Mouse (Mus musculus) cerebellum, postnatal 10 days (tissue): Measurements from ENCODE around the gene Tmem273.

ENCODE experiments used
- DNase-seq, 2 experiments: peaks; one replicate each; pipeline ENCODE4 v3.0.0; 2021; ENCODE audit warnings: mixed read lengths in 2 of 2

The Tmem273 gene

GRCm38 (mm10) chr14:32812429-32812828 is 26.7 kb downstream of the Tmem273 start:
- DNase-seq = no peak

- peak; percentile 21 to 42 for DNase-seq
Observed at GRCm38 (mm10) chr14:32814961-32815360, 29.2 kb downstream of the Tmem273 start.

- DNase-seq = peak in 1 of 2 experiments; percentile 25
Observed at GRCm38 (mm10) chr14:32816533-32816932, 30.8 kb downstream of the Tmem273 start.

GRCm38 (mm10) chr14:32817258-32817657 is 31.5 kb downstream of the Tmem273 start:
- peak in 1 of 2 experiments; percentile 17 for DNase-seq

GRCm38 (mm10) chr14:32819297-32819696 is 33.5 kb downstream of the Tmem273 start:
- DNase-seq = no peak

- DNase-seq = no peak
Observed at GRCm38 (mm10) chr14:32822812-32823211, 37.0 kb downstream of the Tmem273 start.

GRCm38 (mm10) chr14:32823861-32824260 is 38.1 kb downstream of the Tmem273 start:
- no peak for DNase-seq

DNA sequence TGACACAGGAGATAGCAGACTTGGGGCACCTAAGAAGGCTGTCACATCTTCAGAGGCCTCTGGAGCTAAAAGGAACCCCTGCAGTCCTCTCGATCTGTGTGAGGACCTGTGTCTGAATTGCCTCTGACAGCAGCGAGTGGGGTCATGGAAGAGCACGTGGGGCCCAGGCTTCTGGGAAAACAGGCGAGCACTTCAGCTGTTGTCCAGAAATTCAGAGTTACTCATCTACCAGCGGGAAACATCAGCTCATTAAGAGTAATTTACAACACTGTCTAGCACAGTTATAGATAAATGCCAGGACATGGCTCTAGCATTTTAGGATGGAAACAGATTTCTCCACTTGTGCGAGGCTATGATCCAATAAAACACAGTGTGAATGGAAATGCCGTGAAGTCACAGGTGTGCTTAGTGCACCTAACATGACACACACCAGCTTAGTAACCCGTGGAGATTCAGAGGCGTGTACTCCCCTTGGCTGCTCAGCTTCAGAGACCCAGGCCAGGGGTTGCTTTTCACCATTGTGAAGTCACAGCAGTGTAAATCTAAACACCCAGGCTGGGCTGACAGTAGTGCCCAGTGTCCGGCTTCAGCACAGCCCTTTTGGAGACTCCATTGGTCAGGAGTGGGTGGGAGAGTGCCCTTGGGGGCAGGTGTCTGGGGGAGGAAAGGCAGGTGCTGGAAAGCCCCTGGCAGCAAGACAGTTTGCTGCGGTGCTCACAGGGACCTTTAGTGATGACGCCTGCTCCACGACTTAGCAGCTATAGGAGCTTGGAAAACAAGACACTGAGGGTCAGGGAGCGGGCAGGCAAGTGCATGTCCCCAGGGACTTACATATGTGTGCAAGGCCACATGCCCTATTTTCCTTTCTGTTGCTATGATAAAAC is 38.7 kb downstream of the Tmem273 start:
- no peak for DNase-seq

GRCm38 (mm10) chr14:32825426-32826032 is 39.8 kb downstream of the Tmem273 start:
- no peak for DNase-seq

DNA sequence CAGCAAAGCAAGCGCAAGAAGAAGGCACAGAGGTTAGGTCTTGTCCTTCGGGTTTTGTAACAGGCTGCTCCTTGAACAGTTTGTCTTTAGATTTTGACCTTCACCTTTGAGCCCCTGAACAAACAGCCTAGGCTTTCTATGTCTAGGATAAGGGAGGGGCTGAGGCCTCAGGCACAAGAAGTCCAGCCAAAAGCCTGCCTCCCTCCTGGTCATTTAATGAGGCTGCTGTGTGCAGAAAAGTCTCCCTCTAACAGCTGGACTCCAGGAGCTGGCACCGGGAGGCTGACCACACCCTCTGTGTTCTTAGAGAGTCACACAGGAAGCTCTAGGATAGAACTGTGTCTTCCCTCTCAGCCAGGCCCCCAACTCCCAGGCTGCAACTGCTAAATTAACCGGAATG is 41.4 kb downstream of the Tmem273 start:
- no peak for DNase-seq

DNA sequence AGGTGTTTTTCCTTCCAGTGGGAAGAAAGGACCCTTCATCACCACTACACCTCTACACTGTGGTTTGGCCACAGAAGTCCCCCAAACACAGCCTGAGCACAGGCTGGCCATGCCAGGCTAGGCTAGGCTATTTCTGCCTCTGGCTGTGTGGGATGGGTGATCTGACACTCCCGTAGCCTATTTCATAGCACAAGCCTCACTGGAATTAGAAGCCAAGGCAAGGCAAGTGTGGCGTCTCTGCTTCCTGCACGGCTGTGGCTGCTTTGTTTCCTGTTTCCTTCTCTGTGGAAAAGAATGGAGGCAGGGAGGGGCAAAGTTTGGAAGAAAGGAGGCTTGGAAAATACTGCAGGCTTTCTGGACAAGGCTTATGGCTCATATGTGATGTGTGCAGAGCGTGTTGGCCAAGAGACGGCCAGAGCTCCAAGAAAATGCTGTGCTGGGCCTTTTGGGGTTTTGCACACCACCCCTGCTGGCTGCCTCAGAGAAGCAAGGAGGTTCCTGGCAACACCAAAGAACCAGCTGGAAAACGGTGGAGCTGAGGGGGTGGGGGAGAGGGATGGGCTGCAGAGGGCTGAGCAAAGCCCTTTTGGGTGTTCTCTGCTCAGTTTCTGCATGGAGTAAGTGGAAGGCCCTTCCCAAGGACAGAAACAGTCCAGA is 42.4 kb downstream of the Tmem273 start:
- DNase-seq = peak; percentile 36 to 56

DNA sequence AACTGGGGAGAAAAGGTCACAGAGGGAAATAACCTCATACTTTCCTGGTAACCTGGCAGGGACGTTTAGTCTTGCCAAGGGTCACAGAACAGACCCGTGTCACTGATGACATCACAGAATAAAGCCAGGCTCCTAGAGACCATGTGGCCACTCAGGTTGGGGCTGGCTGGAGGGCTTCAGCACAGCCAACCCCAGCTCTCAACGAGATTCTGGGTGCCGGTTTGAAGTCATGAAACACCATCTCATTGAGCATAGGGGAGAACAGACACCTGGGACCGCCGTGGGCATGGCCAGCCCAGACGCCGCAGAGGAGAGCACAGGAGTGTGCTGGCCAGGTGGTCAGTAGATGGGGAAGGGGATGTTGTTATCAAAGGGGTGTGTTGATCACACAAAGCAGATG is 48.1 kb downstream of the Tmem273 start, which contains the start of gene Fam170b:
TSS of gene Fam170b (plus strand) at position 116 of the 400 bp plus-strand sequence.
- DNase-seq = no peak

DNA sequence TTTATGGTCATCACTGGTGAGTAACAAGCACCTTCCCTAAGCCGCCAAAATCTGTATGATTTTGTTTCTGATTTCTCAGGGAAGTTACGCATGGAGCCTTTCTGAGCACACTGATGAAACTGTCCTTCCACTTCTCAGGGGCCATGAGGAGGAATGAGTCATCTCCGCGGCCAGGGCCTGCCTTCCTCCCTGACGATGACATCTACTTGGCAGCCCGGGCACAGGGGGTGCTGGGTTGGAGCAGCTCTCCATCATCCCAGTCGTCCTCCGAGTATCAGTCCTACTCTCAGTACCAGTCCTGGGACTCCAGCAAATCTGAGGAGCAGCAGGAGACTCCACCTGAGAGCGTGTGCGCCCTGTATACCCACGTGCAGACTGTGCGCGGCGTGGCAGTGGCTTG is 49.4 kb downstream of the Tmem273 start:
- DNase-seq = no peak

DNA sequence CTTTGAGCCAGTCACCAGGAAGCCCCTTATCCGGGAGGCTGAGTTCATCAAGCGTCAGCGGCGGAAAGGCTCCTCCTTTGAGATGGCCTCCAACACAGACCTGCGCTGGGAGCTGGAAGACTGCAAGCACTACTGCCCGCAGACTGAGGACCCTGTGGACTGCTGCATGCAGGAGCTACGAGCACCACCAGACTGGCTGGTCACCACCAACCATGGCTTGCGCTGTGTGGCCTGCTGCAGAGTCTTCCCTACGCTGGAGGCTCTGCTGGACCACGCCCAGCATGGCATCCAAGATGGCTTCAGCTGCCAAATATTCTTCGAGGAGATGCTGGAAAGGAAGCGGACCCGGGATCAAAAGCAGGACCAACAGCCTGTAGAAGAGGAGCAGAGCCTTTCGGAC is 49.8 kb downstream of the Tmem273 start:
- peak; percentile 61 to 67 for DNase-seq

DNA sequence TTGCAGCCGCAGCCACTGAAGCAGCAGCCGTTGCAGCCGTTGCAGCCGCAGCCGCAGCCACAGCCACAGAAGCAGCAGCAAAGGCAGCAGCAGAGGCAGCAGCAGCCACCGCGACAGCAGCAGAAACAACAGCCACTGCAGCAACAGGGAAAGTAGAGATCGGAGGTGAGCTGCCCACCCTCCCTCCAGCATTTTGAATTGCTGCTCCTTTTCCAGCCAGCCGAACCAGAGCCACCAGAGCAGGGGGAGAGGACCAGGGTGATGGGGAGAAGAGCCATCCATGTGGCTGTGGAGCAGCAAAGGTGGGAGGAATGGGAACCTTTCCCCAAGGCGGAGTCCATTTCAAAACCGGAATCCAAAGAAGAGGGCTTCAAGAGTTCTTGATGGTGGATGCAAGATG is 50.4 kb downstream of the Tmem273 start:
- no peak for DNase-seq

GRCm38 (mm10) chr14:32842052-32842451 is 56.3 kb downstream of the Tmem273 start:
- peak; percentile 57 to 59 for DNase-seq

- no peak for DNase-seq
Observed at GRCm38 (mm10) chr14:32854059-32854458, 68.3 kb downstream of the Tmem273 start.

DNA sequence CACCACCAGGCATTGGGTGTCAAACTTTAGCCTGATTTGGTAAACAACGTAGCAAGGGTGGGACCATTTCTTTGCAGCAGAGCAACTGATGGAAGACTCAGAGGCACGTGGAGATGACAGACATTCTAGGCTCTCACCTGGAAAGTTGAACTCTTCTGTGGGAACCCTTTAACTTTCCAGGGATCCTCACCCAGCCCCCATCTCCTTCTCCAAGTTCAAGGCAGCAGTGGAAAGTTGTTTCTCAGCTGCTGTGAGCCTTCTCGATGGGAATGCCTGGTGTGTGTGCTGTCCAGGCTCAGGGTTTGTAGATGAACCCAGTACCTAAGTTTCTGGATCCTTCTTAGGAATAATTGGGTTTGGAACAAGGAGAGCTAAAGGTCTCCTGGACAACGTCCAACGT is 70.5 kb downstream of the Tmem273 start:
- no peak for DNase-seq

GRCm38 (mm10) chr14:32856681-32857328 is 71.0 kb downstream of the Tmem273 start, which contains the start of gene Vstm4:
Gene Vstm4 (plus strand): TSS chr14:32856756.
- peak; percentile 70 to 80 for DNase-seq

- DNase-seq = no peak
Observed at GRCm38 (mm10) chr14:32858361-32858760, 72.6 kb downstream of the Tmem273 start.

GRCm38 (mm10) chr14:32858941-32859510 is 73.3 kb downstream of the Tmem273 start:
- no peak for DNase-seq

DNA sequence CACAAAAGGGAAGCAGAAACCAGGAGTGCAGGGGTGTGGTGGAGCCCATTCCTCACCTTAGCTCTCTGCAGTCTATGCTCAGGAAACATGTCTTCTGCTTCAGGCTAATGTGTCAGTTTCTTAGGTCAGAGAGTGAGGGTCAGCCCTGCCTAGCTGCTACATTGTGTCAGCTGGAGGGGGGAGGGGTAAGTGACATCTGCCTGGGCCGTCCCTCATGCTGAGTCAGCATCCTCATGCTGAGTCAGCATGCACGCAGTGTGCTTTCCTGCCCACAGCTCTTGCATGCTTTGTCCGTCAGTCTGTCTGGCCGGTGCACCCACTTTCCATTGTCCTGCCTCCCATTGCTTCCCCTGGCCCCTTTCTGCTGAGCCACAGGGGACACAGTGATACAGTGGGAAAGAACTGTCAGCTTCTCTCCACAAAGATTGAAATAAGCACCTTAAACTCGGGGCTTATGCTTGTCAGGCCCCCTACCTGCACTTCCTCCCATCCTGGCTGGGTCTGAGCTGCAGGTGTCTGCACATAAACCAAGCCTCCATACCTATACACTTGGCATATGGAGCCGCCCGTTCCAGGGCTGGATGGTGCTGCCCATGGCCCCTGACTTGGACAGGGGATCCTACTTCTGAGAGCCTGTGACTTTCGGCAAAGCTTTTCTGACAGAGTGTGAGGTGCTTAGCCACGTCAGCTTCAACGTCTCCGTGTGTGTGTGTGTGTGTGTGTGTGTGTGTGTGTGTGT is 74.2 kb downstream of the Tmem273 start:
- DNase-seq = peak in 1 of 2 experiments; percentile 31
